Mouse (Mus musculus): Measurements from ENCODE around the gene Cars.

- no peak for TF ChIP-seq CTCF (conservative IDR thresholded peaks at IDR 0.05; ENCODE audit: insufficient read depth, insufficient read length, low read depth, low read length)
- no peak for TF ChIP-seq POLR2A (IDR thresholded peaks at IDR 0.05; ENCODE audit: low read depth, low read length)
These were observed 24.1 kb downstream of the Cars start for GRCm38 (mm10) chr7:143575751-143576150.

Data from kidney, adult 2 months (tissue).